Mouse (Mus musculus): ENCODE results near the gene Ranbp17. TPM values are rescaled to one million over a fixed set of nuclear protein-coding genes. Genes with fewer than 3 reads are reported as not detected.
"Not testable (repeated sequence)": the region's sequence is repeated elsewhere in the genome, so short reads cannot be mapped to it uniquely, and the experiment has no call there.

Ranbp17 gene
- polyA plus RNA-seq, 1 experiment: not detected

DNA sequence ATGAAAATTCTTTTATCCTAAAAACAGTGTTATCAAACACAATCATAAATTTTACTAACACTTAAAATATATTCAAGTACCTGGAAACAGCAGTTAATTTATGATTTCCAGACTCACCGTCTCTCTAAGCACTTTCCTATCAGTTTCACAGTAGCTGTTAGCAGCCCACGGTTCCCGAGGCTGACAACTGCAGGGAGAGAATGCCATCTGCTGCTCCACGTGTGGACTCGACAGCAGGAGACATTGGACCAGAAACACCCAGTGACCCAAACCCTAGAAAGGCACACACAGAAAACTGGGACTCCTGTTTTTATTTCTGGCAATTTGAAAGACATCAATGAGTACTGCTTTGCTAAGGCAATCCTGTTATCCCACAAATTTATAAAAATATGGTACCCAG is 79.7 kb downstream of the Ranbp17 start:
- Histone ChIP-seq H3K27ac (ENCODE audit: insufficient read depth, low read depth, low read length) (no peak overlapping the region), H3K4me1 (ENCODE audit: control insufficient read depth, insufficient read depth, low read length) (no peaks in the 10 kb centered on the region), H3K4me3 (ENCODE audit: insufficient read depth, low read depth, low read length) (no peak overlapping the region)
- WGBS: 57% methylated on average over 5 of the region's 5 CpGs
- TF ChIP-seq CTCF (IDR thresholded peaks at IDR 0.05; ENCODE audit: insufficient read depth, low read depth, low read length) (no peak), POLR2A (IDR thresholded peaks at IDR 0.05; ENCODE audit: insufficient read depth, low read depth, low read length) (no peak)

DNA sequence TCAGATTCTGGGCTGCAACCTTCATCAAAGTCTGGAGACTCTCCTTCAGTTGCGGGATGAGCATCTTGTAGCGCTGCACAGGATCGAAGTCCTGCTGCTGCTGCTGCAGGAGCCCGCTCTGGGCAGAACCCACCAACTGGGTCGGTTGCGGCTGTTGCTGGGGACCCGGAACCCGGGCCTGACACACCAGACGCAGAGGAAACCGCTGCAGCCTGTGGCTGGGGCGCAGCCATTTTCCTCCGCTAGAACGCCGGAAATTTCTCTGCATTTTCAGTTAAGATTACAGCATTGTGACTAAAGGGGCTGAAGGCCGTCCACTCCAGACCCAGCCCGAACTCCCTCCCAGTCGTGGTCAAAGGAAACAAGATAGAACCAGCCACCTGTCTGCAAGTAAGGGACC is 85.3 kb downstream of the Ranbp17 start:
- H3K27ac ChIP-seq (ENCODE audit: insufficient read depth, low read depth, low read length); H3K4me1 ChIP-seq (ENCODE audit: control insufficient read depth, insufficient read depth, low read length); H3K4me3 ChIP-seq (ENCODE audit: insufficient read depth, low read depth, low read length): not testable (repeated sequence)
- WGBS: 97% methylated on average over 17 of the region's 17 CpGs

- WGBS: 89% methylated on average over 5 of the region's 5 CpGs
- H3K27ac ChIP-seq (ENCODE audit: insufficient read depth, low read depth, low read length); H3K4me3 ChIP-seq (ENCODE audit: insufficient read depth, low read depth, low read length); H3K4me1 ChIP-seq (ENCODE audit: control insufficient read depth, insufficient read depth, low read length): not testable (repeated sequence)
Measured at GRCm38 (mm10) chr11:33427789-33428188, 85.8 kb downstream of the Ranbp17 start.

- WGBS: 77% methylated on average over 3 of the region's 3 CpGs
- Histone ChIP-seq H3K27ac (ENCODE audit: insufficient read depth, low read depth, low read length) (no peak overlapping the region), H3K4me1 (ENCODE audit: control insufficient read depth, insufficient read depth, low read length) (no peaks in the 10 kb centered on the region), H3K4me3 (ENCODE audit: insufficient read depth, low read depth, low read length) (no peak overlapping the region)
- no peak for TF ChIP-seq CTCF (IDR thresholded peaks at IDR 0.05; ENCODE audit: insufficient read depth, low read depth, low read length)
- TF ChIP-seq POLR2A (IDR thresholded peaks at IDR 0.05; ENCODE audit: insufficient read depth, low read depth, low read length): no peak
Measured at GRCm38 (mm10) chr11:33422226-33422625, 91.3 kb downstream of the Ranbp17 start.

DNA sequence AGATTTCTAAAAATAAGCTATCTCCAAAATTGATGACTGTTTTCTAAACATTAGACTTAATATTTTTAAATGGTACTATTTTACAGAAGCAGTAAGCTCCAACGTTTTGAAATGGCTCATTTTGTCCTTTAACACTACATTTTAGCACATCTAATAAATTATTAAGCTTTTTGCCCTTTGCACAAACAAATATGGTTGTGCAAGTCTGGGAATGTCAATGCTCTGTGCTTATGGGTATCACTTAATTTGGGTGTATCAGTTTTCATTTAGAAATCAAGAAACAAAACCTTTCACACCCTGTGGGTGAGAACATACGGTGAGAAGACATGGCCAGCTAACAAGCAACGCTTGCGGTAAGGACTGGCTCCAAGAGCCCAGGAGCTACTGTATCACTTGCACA is 108.9 kb downstream of the Ranbp17 start:
- TF ChIP-seq POLR2A (IDR thresholded peaks at IDR 0.05; ENCODE audit: insufficient read depth, low read depth, low read length) (no peak), CTCF (IDR thresholded peaks at IDR 0.05; ENCODE audit: insufficient read depth, low read depth, low read length) (no peak)
- 90% methylated on average over 4 of the region's 4 CpGs for WGBS
- H3K4me1 ChIP-seq (ENCODE audit: control insufficient read depth, insufficient read depth, low read length): no peaks in the 10 kb centered on the region
- no peak overlapping the region for H3K27ac ChIP-seq (ENCODE audit: insufficient read depth, low read depth, low read length)
- H3K4me3 ChIP-seq (ENCODE audit: insufficient read depth, low read depth, low read length): no peak overlapping the region

DNA sequence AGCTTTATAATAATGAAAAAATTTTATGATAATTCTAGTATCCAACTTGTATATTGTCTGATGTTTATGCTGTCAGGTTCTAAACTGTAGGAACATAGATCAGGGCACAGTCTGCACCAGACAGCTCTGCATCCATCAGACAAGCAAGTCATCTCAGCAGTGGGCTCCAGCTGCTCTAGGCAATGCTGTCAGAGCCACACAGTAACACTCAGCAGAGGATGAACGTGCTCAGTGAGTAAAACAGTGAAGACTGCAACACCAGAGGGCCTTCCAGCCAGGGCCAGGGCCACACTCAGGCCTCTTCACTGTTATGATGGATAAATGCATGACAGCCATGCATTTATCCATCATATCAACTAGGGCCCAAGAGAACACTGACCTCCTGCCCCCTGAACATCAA is 114.2 kb downstream of the Ranbp17 start:
- 90% methylated on average over 1 of the region's 1 CpGs for WGBS
- H3K4me1 ChIP-seq (ENCODE audit: control insufficient read depth, insufficient read depth, low read length): no peaks in the 10 kb centered on the region
- no peak for TF ChIP-seq CTCF (IDR thresholded peaks at IDR 0.05; ENCODE audit: insufficient read depth, low read depth, low read length)
- no peak for TF ChIP-seq POLR2A (IDR thresholded peaks at IDR 0.05; ENCODE audit: insufficient read depth, low read depth, low read length)
- H3K27ac ChIP-seq (ENCODE audit: insufficient read depth, low read depth, low read length): no peak overlapping the region
- H3K4me3 ChIP-seq (ENCODE audit: insufficient read depth, low read depth, low read length): no peak overlapping the region

GRCm38 (mm10) chr11:33398701-33399100 is 114.8 kb downstream of the Ranbp17 start:
- no peak for TF ChIP-seq CTCF (IDR thresholded peaks at IDR 0.05; ENCODE audit: insufficient read depth, low read depth, low read length)
- no peak for TF ChIP-seq POLR2A (IDR thresholded peaks at IDR 0.05; ENCODE audit: insufficient read depth, low read depth, low read length)
- H3K27ac ChIP-seq (ENCODE audit: insufficient read depth, low read depth, low read length): no peak overlapping the region
- no peaks in the 10 kb centered on the region for H3K4me1 ChIP-seq (ENCODE audit: control insufficient read depth, insufficient read depth, low read length)
- 75% methylated on average over 3 of the region's 3 CpGs for WGBS
- H3K4me3 ChIP-seq (ENCODE audit: insufficient read depth, low read depth, low read length): no peak overlapping the region

DNA sequence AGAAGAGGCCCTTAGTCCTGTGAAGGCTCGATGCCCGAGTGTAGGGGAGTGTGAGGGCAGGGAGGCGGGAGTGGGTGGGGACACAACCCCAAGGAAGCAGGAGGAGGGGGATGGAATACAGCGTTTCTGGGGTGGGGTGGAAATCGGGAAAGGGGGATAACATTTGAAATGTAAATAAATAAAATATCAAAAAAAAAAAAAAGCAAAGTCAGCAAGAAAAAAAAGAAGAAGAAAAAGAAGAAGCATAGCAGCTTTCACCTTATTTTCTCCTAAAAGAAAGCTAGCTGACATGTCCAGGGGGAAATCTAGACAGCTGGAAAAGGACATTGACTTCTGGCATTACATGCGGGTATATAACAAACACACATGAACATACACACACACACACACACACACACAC is 117.3 kb downstream of the Ranbp17 start:
- Histone ChIP-seq H3K27ac (ENCODE audit: insufficient read depth, low read depth, low read length) (no peak overlapping the region), H3K4me3 (ENCODE audit: insufficient read depth, low read depth, low read length) (no peak overlapping the region), H3K4me1 (ENCODE audit: control insufficient read depth, insufficient read depth, low read length) (no peaks in the 10 kb centered on the region)
- TF ChIP-seq CTCF (IDR thresholded peaks at IDR 0.05; ENCODE audit: insufficient read depth, low read depth, low read length) (no peak), POLR2A (IDR thresholded peaks at IDR 0.05; ENCODE audit: insufficient read depth, low read depth, low read length) (no peak)
- 94% methylated on average over 6 of the region's 6 CpGs for WGBS

- no peak overlapping the region for H3K27ac ChIP-seq (ENCODE audit: insufficient read depth, low read depth, low read length)
- H3K4me1 ChIP-seq (ENCODE audit: control insufficient read depth, insufficient read depth, low read length): no peaks in the 10 kb centered on the region
- no peak overlapping the region for H3K4me3 ChIP-seq (ENCODE audit: insufficient read depth, low read depth, low read length)
- 82% methylated on average over 3 of the region's 3 CpGs for WGBS
- no peak for TF ChIP-seq POLR2A (IDR thresholded peaks at IDR 0.05; ENCODE audit: insufficient read depth, low read depth, low read length)
- no peak for TF ChIP-seq CTCF (IDR thresholded peaks at IDR 0.05; ENCODE audit: insufficient read depth, low read depth, low read length)
Measured at GRCm38 (mm10) chr11:33394093-33394492, 119.5 kb downstream of the Ranbp17 start.

- no peak overlapping the region for H3K27ac ChIP-seq (ENCODE audit: insufficient read depth, low read depth, low read length)
- no peaks in the 10 kb centered on the region for H3K4me1 ChIP-seq (ENCODE audit: control insufficient read depth, insufficient read depth, low read length)
- H3K4me3 ChIP-seq (ENCODE audit: insufficient read depth, low read depth, low read length): no peak overlapping the region
- no peak for TF ChIP-seq CTCF (IDR thresholded peaks at IDR 0.05; ENCODE audit: insufficient read depth, low read depth, low read length)
- TF ChIP-seq POLR2A (IDR thresholded peaks at IDR 0.05; ENCODE audit: insufficient read depth, low read depth, low read length): no peak
- WGBS: 76% methylated on average over 2 of the region's 2 CpGs
Measured at GRCm38 (mm10) chr11:33388685-33389084, 124.9 kb downstream of the Ranbp17 start.
